ENCODE assay signal across 29 mouse cellular contexts in the genomic region with DNA sequence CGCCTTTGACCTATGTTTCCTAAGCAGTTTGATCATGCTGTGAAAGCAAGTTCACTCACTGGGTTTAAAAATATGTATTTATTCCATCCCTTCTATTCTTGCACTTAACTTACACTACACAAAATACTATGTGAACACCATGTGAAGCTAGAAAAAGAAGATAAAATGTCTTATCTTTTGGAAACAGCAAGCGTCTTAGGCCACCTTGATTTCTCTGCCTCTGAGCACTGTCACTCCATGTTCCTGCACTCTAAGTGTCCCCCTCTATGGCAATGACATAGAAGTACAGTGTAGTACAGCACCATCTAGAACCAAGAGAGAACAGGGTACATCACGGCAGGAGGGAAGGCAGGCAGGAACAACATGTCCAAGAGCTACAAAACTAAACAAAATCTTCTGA. TPM values are rescaled to one million over a fixed set of nuclear protein-coding genes. Genes with fewer than 3 reads are reported as not detected.
DNase-seq lines count a peak whose midpoint lies in the region; ATAC-seq lines count a peak whose summit lies in the region.
"Had no signal": no experiment of that assay in that cellular context is flagged by ENCODE, and none has a peak within 500 bp of the region (broad histone marks: within the 10 kb centered on the region; RNA-seq: fewer than 3 reads in every experiment).

No protein-coding gene starts in this region.

- no peak overlapping the region for H3K27ac ChIP-seq in midbrain, embryonic 11.5 days (ENCODE audit: low read depth, low read length)
- no peak overlapping the region for H3K27ac ChIP-seq in midbrain, embryonic 10.5 days (replicated peaks)
- H3K27ac ChIP-seq in liver, embryonic 16.5 days (ENCODE audit: low read length) = no peak overlapping the region
- H3K27ac ChIP-seq in heart, embryonic 10.5 days = no peak overlapping the region
- H3K27ac ChIP-seq in forebrain, embryonic 12.5 days = no peak overlapping the region
- H3K27ac ChIP-seq: forebrain, embryonic 10.5 days; heart, embryonic 13.5 days; hindbrain, embryonic 14.5 days; left cerebral cortex, adult 2 months; limb, embryonic 12.5 days had no signal

- no peak overlapping the region for H3K4me2 ChIP-seq in midbrain, embryonic 11.5 days
- H3K4me2 ChIP-seq in liver, embryonic 16.5 days (ENCODE audit: low read depth, low read length) = no peak overlapping the region
- H3K4me2 ChIP-seq in forebrain, embryonic 12.5 days = no peak overlapping the region
- H3K4me2 ChIP-seq: heart, embryonic 13.5 days; hindbrain, embryonic 14.5 days; limb, embryonic 12.5 days had no signal

- intact Hi-C loops in gastrocnemius, postnatal 14 days (cut with DNase I; ENCODE audit: low total_unique reads) = loop anchor here (10.0 kb wide), 1 partner anchor 248 kb away; no protein-coding TSS in a partner anchor

- H3K9me3 ChIP-seq in midbrain, embryonic 11.5 days (ENCODE audit: control insufficient read depth, low read length) = no peaks in the 10 kb centered on the region
- no peaks in the 10 kb centered on the region for H3K9me3 ChIP-seq in midbrain, embryonic 10.5 days (replicated peaks)
- H3K9me3 ChIP-seq in liver, embryonic 16.5 days (replicated peaks; ENCODE audit: control insufficient read depth, low read length) = no peaks in the 10 kb centered on the region
- no peaks in the 10 kb centered on the region for H3K9me3 ChIP-seq in heart, embryonic 10.5 days
- H3K9me3 ChIP-seq in forebrain, embryonic 12.5 days = no peaks in the 10 kb centered on the region
- H3K9me3 ChIP-seq: forebrain, embryonic 10.5 days; heart, embryonic 13.5 days; limb, embryonic 12.5 days had no signal

- peaks cover 4% of the 10 kb centered on the region for H3K36me3 ChIP-seq in midbrain, embryonic 11.5 days (ENCODE audit: control insufficient read depth, insufficient read depth, low read length)
- H3K36me3 ChIP-seq in midbrain, embryonic 10.5 days = peaks cover 63% of the 10 kb centered on the region
- H3K36me3 ChIP-seq in liver, embryonic 16.5 days (ENCODE audit: control insufficient read depth, insufficient read depth) = peaks cover 22% of the 10 kb centered on the region
- H3K36me3 ChIP-seq in heart, embryonic 10.5 days = peaks cover 50% of the 10 kb centered on the region
- H3K36me3 ChIP-seq in forebrain, embryonic 12.5 days (replicated peaks) = peaks cover 22% of the 10 kb centered on the region

- DNase-seq in midbrain, embryonic 11.5 days (ENCODE audit: low spot score, missing footprints) = peak; percentile 26
- DNase-seq in midbrain, embryonic 10.5 days (ENCODE audit: low spot score) = no peak
- DNase-seq in heart, embryonic 10.5 days (ENCODE audit: low spot score) = no peak
- no peak for DNase-seq in gastrocnemius, postnatal 14 days
- DNase-seq: adrenal gland, postnatal 36 days; cerebellum, adult 11 months; cerebellum, adult 9-10 months; cerebellum, postnatal 36 days; gastrocnemius, postnatal 10 days; heart, postnatal 10 days; kidney, adult 9 months; kidney, postnatal 10 days; lung, adult 18-20 months; lung, postnatal 4 days; right cerebral cortex, postnatal 25 days; thymus, adult 18-20 months; thymus, postnatal 25 days had no signal

- no peak for ATAC-seq in midbrain, embryonic 11.5 days (ENCODE audit: low FRiP score)
- ATAC-seq in erythroid progenitor cell, adult 5-6 weeks (replicated peaks; ENCODE audit: low FRiP score, poor library complexity, severe bottlenecking) = peak; percentile 73
- ATAC-seq in liver, embryonic 16.5 days (ENCODE audit: low read depth) = peak; percentile 63
- ATAC-seq in forebrain, embryonic 12.5 days (ENCODE audit: low FRiP score) = no peak
- ATAC-seq: forebrain, embryonic 16.5 days; intestine, postnatal 0 days; lung, postnatal 0 days; midbrain, embryonic 16.5 days had no signal

- 84% methylated on average over 3 of the region's 3 CpGs for WGBS in midbrain, embryonic 11.5 days
- 83% methylated on average over 3 of the region's 3 CpGs for WGBS in midbrain, embryonic 10.5 days
- 41% methylated on average over 3 of the region's 3 CpGs for WGBS in liver, embryonic 16.5 days (ENCODE audit: insufficient replicate concordance)
- WGBS in heart, embryonic 10.5 days = 75% methylated on average over 3 of the region's 3 CpGs
- WGBS in forebrain, embryonic 12.5 days = 85% methylated on average over 3 of the region's 3 CpGs

- no peaks in the 10 kb centered on the region for H3K4me1 ChIP-seq in midbrain, embryonic 11.5 days (ENCODE audit: control insufficient read depth, insufficient read depth, low read length)
- no peaks in the 10 kb centered on the region for H3K4me1 ChIP-seq in midbrain, embryonic 10.5 days
- peaks cover 3% of the 10 kb centered on the region; the same call in 1 of the 2 replicates for H3K4me1 ChIP-seq in liver, embryonic 16.5 days (ENCODE audit: control insufficient read depth, low read depth, low read length)
- H3K4me1 ChIP-seq in heart, embryonic 10.5 days = no peaks in the 10 kb centered on the region; the same call in 1 of the 2 replicates
- H3K4me1 ChIP-seq in forebrain, embryonic 12.5 days = peaks cover 11% of the 10 kb centered on the region; the same call in 1 of the 2 replicates
- H3K4me1 ChIP-seq: limb, embryonic 12.5 days had no signal

- no peaks in the 10 kb centered on the region for H3K27me3 ChIP-seq in midbrain, embryonic 11.5 days (ENCODE audit: control insufficient read depth, insufficient read depth, low read length)
- no peaks in the 10 kb centered on the region for H3K27me3 ChIP-seq in midbrain, embryonic 10.5 days (ENCODE audit: low read depth, poor library complexity, severe bottlenecking)
- H3K27me3 ChIP-seq in liver, embryonic 16.5 days (ENCODE audit: control insufficient read depth, insufficient read depth, low read depth, low read length) = no peaks in the 10 kb centered on the region
- H3K27me3 ChIP-seq in heart, embryonic 10.5 days (ENCODE audit: insufficient read depth, poor library complexity, severe bottlenecking) = no peaks in the 10 kb centered on the region
- H3K27me3 ChIP-seq in forebrain, embryonic 12.5 days = no peaks in the 10 kb centered on the region
- H3K27me3 ChIP-seq: heart, embryonic 13.5 days; limb, embryonic 12.5 days had no signal

- no peak overlapping the region for H3K4me3 ChIP-seq in midbrain, embryonic 11.5 days (ENCODE audit: low read depth, low read length)
- no peak overlapping the region for H3K4me3 ChIP-seq in midbrain, embryonic 10.5 days
- H3K4me3 ChIP-seq in liver, embryonic 16.5 days (ENCODE audit: low read depth, low read length) = no peak overlapping the region
- H3K4me3 ChIP-seq in heart, embryonic 10.5 days = no peak overlapping the region
- H3K4me3 ChIP-seq in forebrain, embryonic 12.5 days (replicated peaks) = no peak overlapping the region
- H3K4me3 ChIP-seq: forebrain, embryonic 10.5 days; heart, embryonic 13.5 days; left cerebral cortex, adult 2 months; limb, embryonic 12.5 days had no signal

- no peak overlapping the region for H3K9ac ChIP-seq in midbrain, embryonic 11.5 days (ENCODE audit: low read length)
- H3K9ac ChIP-seq in liver, embryonic 16.5 days (ENCODE audit: low read depth, low read length) = no peak overlapping the region
- H3K9ac ChIP-seq in forebrain, embryonic 12.5 days = no peak overlapping the region
- H3K9ac ChIP-seq: heart, embryonic 13.5 days; hindbrain, embryonic 14.5 days; limb, embryonic 12.5 days had no signal

RNA-seq across cellular contexts. Expression of gene Xpo4, which starts 42.3 kb away (rescaled TPM):
- 32.6 and 33.9 TPM in 2 replicates for polyA plus RNA-seq in midbrain, embryonic 11.5 days (2014; fragmentation: Nextera tagmentation; extraction: Ambion mirVana)
- polyA plus RNA-seq in midbrain, embryonic 10.5 days (2016; fragmentation: Nextera tagmentation; extraction: Ambion mirVana) = 26.4 and 26.5 TPM in 2 replicates
- total RNA-seq in erythroid progenitor cell, adult 5-6 weeks (2015; ENCODE audit: low replicate concordance) = 20.5 and 23.1 TPM in 2 replicates
- 39.3 and 75.2 TPM in 2 replicates for total RNA-seq in erythroid progenitor cell, adult 5-6 weeks (2017; ENCODE audit: low replicate concordance)
- polyA plus RNA-seq in liver, embryonic 16.5 days (2015; fragmentation: Nextera tagmentation; extraction: Ambion mirVana) = 9.7 and 10.9 TPM in 2 replicates
- 23.5 and 24.9 TPM in 2 replicates for polyA plus RNA-seq in heart, embryonic 10.5 days (2016; fragmentation: Nextera tagmentation; extraction: Ambion mirVana)
- 26.3 and 26.8 TPM in 2 replicates for polyA plus RNA-seq in forebrain, embryonic 12.5 days (2016; fragmentation: Nextera tagmentation; extraction: Ambion mirVana)
- 10 to 100 TPM in 1 of 2 experiments, 1 to 10 TPM in 1; 8.6 to 12.1 TPM for total RNA-seq in gastrocnemius, postnatal 14 days (2021)

RNA-seq across cellular contexts. Expression of gene Eef1akmt1, which starts 51.5 kb away (rescaled TPM):
- 82.0 and 87.2 TPM in 2 replicates for polyA plus RNA-seq in midbrain, embryonic 11.5 days (2014; fragmentation: Nextera tagmentation; extraction: Ambion mirVana)
- polyA plus RNA-seq in midbrain, embryonic 10.5 days (2016; fragmentation: Nextera tagmentation; extraction: Ambion mirVana) = 91.0 and 110 TPM in 2 replicates
- total RNA-seq in erythroid progenitor cell, adult 5-6 weeks (2015; ENCODE audit: low replicate concordance) = 7.9 and 10.9 TPM in 2 replicates
- total RNA-seq in erythroid progenitor cell, adult 5-6 weeks (2017; ENCODE audit: low replicate concordance) = not detected in 2 replicates
- polyA plus RNA-seq in liver, embryonic 16.5 days (2015; fragmentation: Nextera tagmentation; extraction: Ambion mirVana) = 23.9 and 26.4 TPM in 2 replicates
- polyA plus RNA-seq in heart, embryonic 10.5 days (2016; fragmentation: Nextera tagmentation; extraction: Ambion mirVana) = 82.8 and 93.8 TPM in 2 replicates
- 71.6 and 77.7 TPM in 2 replicates for polyA plus RNA-seq in forebrain, embryonic 12.5 days (2016; fragmentation: Nextera tagmentation; extraction: Ambion mirVana)
- 10 to 100 TPM; 21.9 to 31.0 TPM for total RNA-seq in gastrocnemius, postnatal 14 days (2021)

Comparison
In these comparisons a context has a peak if more than half of its experiments do, and no peak if none do; other contexts are left out.
1. ATAC-seq: peak in erythroid progenitor cell, adult 5-6 weeks (single experiment) and liver, embryonic 16.5 days (single experiment); none in midbrain, embryonic 11.5 days (single experiment) and forebrain, embryonic 12.5 days (single experiment).